Mouse (Mus musculus): ENCODE results near the gene Scaf1.

DNA sequence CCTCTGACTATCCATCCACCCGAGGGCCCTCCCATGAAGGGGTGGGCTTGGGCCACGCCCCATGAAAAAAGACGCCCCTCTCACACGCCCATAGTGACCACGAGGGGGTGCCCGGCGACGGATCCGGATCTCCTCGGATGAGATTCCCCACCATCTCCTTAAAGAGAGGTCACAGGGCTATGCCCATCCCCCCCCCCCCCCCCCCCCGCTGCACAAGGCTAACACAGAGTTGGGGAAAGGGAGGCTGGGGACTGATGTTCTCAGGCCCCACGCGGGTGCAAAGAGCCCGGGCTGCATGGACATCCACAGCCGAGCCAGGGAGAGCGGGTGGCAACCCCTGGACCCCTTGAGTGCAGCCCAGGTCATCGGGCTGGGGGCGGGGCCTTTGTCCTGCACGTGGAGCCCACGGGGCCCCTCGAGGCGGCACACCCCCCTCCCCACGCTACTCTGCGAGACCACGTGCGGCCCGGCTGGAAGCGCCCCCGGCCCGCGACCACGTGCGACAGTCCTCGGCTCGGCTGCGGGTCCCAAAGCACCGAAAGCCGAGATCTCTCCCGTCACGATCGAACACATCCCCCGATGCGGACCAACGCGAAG, 30.5 kb downstream of the Scaf1 start:
- TF ChIP-seq CTCF (IDR thresholded peaks at IDR 0.05; ENCODE audit: low read depth, low read length) (no peak), POLR2A (IDR thresholded peaks at IDR 0.05; ENCODE audit: borderline replicate concordance, low read depth, low read length) (no peak)
